Mouse (Mus musculus) embryonic fibroblast, embryonic 13.5 days (primary cell): ENCODE measurements around the gene Cyb5d1.

Experiments used
- CTCF ChIP-seq: IDR thresholded peaks from 2 replicates; pipeline ENCODE4 v1.5.1; 2011; ENCODE audit warnings: mild to moderate bottlenecking, control low read depth, low read length, moderate library complexity, borderline replicate concordance; ENCODE audit not compliant: insufficient read depth
- POLR2A ChIP-seq: IDR thresholded peaks from 2 replicates; pipeline ENCODE4 v1.6.1; 2011; ENCODE audit warnings: low read depth, mild to moderate bottlenecking, control low read depth, low read length, moderate library complexity

DNA sequence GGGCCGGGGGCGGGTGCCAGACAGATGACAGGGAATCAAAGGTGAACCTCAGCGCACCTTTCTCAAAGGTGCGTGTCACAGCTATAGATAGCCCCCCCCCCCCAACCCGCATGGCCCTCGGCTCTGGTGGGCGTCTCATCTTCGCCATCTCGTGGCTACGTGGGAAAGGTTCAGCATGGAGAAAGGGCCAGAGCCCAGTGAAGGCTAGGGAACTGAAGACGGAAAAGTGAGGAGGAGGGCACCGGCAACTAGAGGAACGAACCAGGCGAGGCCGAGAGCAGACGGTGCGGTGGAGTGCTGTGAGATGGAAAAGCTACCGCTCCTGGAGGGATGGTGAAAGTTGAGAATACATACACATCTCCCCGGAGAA, 24.0 kb upstream of the Cyb5d1 start:
- peak; percentile 32; the same call in 1 of the 2 replicates for TF ChIP-seq CTCF
- TF ChIP-seq POLR2A: 0 out of 2 replicates have a peak, but pooled peaks have one; percentile 9
